Mouse (Mus musculus): ENCODE results near the gene Ppp1r2. TPM values are rescaled to one million over a fixed set of nuclear protein-coding genes. Genes with fewer than 3 reads are reported as not detected.
A peak's percentile ranks its signal among the peaks of the same experiment; 100 is the strongest.

Gene Ppp1r2
- total RNA-seq, 4 experiments from 2014 or later: 87.5 to 93.4 (median 90.2) TPM

DNA sequence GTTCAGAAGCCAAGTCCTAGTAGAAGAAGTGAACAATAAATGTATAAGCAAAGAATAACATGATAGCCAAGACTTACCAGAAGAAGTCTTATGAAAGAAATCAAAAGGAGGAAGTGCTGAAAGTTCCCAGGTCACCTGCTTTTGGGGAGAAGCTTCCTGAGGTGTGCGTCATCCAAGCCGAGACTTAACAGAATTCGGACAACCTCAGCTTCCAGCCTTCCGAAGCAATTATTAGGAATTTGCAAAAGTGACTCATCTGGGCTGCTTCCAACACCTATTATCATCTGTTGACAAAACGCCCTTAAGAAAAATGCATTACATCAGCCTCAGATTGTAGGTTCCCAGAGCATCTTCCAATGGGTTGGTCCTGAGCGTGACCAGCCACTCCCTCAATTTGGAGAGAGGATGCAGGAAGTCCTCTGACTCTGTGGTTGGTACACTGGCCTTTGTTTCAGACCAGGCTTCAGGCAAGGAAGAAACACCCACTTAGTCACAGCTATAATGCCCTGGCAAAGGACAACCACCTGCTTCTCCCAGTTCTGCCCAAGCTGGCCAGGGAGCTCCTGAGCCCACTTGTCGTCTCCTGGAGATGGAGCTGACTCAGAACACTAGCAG, 15.8 kb upstream of the Ppp1r2 start:
- DNase-seq (ENCODE audit: low spot score in 2 of 2): no peak

DNA sequence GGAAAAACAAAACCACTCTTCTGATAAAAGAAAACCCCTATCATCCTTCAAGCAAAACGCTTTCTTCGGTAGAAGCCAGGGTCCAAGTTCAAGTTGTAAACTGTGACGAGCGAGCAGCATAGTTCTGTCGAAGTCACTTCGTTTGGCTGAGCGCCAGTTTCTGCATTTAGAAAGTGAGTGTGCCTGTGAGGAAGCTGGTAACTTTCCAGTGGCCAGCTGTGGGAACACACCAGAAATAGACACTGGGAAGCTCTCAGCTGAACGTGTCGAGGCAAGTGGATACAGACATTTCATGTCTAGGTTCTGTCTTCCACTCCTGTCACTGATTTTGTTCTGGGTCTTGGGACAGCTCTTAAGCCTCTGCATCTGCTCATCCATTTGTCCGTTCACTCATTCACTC, 15.2 kb upstream of the Ppp1r2 start:
- peak; percentile 56 to 62 for DNase-seq (ENCODE audit: low spot score in 2 of 2)

DNA sequence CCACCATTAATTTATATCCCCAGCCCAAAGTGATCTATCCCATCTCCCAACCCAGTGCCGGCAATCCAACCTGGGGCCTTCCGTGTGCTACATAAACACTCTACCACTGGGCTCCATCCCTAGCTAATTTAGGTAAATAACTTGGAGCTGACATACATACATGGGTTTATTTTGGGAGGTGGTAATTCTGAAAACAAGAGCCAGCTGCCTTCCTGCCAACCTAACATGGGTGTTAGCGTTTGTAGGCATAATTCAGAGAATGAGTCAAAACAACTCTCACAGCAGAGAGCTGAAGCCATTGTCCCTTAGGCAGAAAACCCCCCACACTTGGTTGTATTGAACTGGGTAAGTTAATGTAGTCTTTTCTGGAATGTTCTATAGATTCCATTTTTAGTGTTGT, 12.6 kb upstream of the Ppp1r2 start:
- no peak for DNase-seq (ENCODE audit: low spot score in 2 of 2)

DNA sequence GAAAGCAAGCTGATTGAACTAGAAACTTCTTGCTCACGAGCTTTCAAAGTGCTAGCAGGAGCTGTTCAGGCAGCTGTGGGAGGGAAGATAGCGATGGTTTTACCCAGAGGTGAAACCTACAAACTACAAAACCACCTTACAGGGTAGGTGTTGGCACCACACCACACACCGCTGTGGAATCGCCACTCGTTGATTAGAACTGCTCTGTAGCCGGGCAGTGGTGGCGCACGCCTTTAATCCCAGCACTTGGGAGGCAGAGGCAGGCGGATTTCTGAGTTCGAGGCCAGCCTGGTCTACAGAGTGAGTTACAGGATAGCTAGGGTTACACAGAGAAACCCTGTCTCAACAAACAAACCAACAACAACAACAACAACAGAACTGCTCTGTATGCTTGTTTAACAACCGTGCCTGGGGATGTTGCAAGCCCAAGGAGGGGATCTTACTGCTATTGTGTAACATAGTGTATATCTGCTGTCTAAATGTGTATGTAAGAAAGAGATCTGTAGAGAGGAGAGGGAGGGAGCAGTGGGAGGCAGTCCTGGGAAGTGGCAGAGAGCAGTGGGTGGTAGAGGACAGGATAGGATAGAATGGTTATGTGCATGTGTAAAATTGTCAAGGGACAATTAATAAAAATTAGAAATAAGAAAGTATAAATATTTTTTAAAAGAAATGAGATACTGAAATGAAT, 11.9 kb upstream of the Ppp1r2 start:
- no peak for DNase-seq (ENCODE audit: low spot score in 2 of 2)

DNA sequence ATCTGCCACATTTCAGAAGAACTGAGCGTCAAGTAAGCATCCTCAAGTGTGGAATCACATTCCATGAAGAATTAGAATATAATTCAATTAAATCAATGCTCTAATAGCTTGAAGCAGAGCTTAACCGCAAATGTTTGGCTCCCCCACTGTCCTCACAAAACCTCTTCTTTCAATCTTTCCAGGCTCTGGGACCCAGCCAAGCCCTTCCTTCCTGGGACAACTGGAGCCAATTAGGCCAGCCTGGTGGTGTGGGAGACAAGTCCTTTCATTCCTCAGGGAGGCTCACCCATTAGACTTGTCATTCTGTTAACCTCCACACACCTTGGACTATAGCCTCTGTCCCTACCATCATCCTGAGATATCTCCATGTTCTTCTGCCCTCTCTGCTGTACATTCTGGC, 6.9 kb upstream of the Ppp1r2 start:
- DNase-seq (ENCODE audit: low spot score in 2 of 2): no peak

DNA sequence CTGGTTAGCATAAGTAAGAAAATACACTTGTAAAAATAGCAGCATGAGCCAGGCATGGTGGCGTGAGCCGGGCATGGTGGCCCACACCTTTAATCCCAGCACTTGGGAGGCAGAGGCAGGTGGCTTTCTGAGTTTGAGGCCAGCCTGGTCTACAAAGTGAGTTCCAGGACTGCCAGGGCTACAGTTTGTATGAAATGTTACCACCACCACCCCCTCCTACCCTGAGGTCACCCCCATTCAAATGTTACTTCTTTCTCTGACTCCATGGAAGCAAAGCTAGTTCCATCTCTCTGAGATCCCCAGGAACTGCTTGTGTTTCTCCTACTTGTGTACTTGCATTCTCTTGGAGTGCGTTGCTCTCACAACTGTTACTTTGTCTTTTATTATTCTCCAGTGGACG, 5.1 kb upstream of the Ppp1r2 start:
- no peak for DNase-seq (ENCODE audit: low spot score in 2 of 2)

DNA sequence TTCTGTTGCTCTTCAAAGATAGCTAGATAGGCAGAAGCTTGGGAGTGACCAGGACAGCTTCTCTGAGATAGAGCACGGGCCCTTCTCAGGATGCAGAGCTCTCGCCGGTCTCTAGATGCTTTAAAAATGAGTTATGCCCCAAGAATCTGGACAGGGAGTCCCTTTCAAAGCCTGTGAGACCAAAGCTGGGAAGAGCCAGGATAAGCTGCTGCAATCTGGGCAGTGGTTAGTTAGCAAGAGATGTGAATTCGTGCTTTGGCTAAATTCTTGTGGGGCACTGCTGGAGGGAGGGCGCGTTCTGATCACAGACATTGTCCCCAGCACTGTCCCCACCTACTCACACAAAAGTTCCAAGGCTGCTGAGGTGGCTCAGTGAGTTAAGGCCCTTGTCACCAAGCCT, 3.5 kb upstream of the Ppp1r2 start:
- no peak for DNase-seq (ENCODE audit: low spot score in 2 of 2)

DNA sequence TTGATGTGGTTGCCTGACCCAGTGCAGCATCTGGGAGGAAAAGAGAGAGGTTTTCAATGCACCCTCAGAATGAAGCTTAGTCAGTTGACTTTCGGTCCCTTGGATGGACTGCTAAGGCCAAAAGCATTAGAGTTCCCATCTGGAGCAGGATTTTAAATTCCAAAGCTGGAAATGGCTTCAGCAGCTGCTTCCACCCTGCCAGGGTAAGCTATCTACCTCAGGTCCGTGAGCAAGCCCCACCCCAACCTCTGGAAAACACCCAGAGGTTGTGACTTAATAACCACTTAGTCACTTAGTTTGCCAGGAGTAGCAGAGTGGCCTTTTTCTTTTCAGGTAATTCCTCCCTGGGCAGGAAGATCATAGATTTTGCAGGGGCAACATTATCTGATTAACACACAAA, 3.0 kb upstream of the Ppp1r2 start:
- DNase-seq (ENCODE audit: low spot score in 2 of 2): no peak

DNA sequence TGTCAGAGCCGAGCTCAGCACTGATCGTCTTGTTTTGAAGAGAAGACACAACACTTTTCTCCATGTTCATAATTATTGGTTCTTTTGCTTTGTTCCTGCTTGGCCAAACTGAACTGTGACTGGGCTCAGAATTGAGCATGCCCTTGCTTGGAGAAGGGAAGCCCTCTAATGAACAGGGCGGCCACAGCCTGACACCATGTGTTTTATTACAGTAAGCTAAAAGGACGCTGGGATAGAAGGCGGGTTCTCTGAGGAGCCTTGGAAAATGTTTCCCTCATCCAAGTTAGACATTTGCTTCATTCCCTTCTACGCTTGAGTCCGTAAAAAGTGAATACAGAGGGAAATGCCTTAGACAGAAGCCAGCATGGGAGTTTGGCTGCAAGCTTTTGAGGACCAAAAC, 1.9 kb upstream of the Ppp1r2 start:
- DNase-seq (ENCODE audit: low spot score in 2 of 2): no peak

DNA sequence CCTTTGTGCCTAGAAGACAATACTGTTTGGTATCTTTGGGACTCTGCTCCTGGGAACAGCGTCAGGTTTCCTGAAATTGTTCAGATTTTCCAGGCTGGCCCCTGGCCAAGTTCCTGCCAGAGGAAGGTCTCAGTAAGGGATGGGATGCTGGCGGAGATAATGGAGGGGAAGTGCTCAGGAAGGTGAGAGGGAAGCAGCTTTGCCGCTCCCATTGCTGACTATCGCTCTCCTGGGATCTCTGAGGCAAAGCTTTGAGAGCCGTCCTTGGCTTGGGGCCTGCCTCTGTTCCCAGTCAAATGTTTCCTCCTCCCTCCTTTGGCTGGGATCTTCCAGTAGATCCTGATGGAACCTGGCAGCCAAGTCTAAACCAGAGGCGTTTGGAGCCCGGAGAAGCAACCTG, 1.5 kb upstream of the Ppp1r2 start:
- peak in 1 of 2 experiments; percentile 38 for DNase-seq (ENCODE audit: low spot score in 2 of 2)

DNA sequence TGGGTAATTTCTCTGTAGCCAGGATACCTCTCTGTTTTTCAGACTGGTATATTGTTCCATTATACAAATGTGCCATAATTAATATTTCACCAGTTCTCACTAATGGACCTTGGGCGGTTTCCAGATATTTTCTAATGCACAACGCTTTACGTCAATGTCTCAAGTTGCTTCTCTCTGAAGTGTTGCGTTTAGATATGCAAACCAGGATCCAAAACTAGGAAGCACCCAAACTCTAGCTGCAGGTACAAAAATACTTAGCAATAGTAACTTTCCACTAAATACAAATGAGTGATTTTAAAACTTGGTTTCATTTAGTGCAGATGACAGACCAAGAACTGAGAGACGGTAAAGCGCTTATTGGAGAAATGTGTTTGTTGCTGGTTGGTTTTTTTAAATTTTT, 993 bp downstream of the Ppp1r2 start:
- DNase-seq (ENCODE audit: low spot score in 2 of 2): no peak

DNA sequence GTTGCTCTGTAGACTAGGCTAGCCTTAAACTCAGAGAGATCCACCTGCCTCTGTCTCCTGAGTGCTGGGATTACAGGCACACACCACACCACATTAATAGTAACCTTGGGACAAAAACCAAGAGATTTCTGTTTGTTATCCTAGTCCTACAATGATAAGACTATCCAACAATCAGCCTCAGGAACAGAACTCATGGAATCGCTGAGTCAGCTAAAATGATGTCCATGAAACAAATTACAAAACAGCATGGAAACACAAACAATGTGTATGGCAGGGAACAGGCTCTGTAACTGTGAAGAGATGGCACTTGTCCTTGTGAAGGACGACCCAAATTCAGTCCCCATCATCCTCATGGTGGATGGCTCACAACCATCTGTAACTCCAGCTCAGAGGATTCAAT, 8.4 kb downstream of the Ppp1r2 start:
- DNase-seq (ENCODE audit: low spot score in 2 of 2): no peak

DNA sequence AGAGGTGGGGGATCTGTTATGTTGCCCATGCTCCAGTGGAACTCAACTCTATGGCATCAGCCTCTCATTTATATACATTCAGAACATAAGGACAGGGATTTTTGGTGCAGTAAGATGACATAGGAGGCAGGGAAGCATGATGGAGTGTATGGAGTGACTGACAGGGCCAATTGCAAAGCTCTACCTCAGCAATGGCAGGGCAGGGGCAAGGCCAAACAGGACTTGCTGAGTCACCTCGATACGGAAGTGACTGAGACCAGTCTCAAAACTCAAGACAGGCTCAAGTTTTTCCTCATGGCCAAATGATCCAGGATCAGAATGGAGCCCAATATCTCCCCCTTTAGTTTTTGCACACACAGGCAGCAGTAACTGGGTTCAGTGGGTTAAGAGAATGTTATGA, 18.9 kb downstream of the Ppp1r2 start:
- DNase-seq (ENCODE audit: low spot score in 2 of 2): no peak

DNA sequence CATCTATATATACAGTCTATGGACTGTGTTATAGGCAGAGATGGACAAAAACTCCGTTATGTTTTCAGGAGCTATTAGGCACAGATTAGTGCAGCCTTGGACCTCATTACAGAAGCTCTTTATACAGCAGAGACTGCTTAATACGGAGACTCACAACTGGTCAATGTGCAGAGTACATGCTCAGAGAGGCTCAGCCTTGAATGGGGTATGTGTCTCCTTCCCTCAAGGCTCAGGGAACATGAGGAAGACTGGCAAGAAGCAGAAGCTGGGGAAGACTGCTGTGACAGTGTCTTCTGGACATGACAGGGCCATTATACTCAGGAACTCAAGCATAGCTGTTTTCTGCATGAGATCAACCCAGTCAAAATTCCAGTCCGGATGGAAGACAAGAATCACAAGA, 19.4 kb downstream of the Ppp1r2 start:
- DNase-seq (ENCODE audit: low spot score in 2 of 2): peak in 1 of 2 experiments; percentile 2

DNA sequence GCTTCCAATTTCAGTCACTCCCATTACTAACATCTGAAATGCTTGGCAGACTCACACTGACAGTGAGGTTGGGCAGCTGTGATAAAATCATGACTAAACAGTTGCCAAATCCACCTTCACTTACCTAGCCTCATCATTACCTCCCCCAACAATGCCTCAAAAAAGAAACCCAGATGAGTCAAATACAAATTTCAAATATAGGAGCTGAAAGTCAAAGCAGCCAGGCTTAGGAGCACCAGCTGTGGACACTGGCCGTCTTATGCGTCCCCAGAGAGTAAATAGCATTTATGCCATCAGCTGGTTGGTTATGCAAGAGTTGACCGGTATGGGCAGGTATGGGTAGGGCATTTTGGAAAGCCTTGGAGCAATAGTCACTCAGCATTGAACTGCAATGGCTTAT, 25.7 kb downstream of the Ppp1r2 start:
- DNase-seq (ENCODE audit: low spot score in 2 of 2): no peak

DNA sequence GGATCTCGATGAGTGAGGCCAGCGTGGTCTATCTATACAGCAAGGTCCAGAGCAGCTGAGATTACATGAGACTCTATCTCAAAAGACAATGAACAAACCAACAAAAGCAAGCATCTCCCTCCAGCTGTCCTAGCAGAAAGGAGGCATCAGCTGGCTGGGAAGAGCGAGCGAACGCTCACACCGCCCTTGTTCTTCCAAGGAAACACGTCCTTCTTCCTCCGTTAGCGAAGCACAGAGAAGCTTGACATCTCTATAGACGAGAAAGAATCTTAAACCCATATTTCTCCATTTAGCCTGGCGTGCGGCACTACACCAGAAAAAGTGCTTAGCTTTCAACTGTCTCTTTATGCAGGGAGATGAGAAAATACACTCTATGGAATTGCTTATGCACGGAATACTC, 26.4 kb downstream of the Ppp1r2 start:
- no peak for DNase-seq (ENCODE audit: low spot score in 2 of 2)

DNA sequence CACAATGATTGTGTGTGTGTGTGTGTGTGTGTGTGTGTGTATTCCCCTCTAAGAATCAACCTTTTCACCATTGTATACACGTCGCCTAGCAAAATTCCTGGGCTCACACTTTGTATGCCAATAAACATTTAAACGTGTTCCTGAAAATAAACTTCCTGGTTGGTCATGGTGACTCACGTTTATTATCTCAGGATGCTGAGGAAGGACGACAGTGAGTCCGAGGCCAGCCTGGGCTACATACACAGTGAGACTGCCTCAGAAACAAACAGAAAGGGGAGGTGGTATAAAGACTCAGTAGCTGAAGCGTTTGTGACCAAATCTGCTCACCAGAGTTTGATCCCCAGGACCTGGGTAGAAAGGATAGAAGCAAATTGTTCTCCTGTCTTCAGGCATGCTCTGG, 27.6 kb downstream of the Ppp1r2 start:
- no peak for DNase-seq (ENCODE audit: low spot score in 2 of 2)

DNA sequence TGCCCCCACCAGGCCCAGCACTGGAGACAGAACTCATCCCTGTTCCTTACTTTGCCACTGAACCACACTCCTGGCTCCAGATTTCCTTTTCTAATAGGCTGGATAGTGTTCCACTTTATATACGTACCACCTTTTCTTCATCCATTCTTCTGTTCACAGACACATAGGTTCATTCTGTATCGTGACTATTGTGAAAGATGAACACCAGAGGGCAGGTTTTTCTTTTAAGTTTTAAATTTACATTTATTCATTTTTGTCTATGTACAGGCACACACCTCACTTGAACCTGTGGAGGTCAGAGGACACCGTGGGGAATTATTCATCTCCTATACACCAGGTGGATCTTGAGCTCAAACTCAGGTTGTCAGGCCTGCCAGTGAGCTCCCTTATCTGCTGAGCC, 31.0 kb downstream of the Ppp1r2 start:
- DNase-seq (ENCODE audit: low spot score in 2 of 2): no peak

DNA sequence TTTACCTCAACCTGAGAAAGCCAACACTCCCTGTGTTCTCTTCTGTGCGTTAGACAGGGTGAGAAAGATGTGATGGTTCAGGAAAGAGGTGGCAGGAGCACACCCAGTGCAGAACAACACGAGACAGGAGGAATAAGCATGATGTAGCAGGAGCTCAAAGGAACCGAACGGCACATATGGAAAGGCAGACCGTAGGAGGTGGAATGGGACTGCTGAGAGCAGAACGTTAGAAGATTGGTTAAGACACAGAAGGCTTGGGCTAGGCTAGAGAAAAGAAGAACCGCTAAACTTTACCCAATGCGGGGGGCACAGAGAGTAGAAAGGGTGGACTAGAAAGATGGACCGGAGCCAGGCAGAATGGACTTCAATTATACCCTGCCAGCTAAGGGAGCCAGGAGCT, 33.6 kb downstream of the Ppp1r2 start:
- peak; percentile 45 to 58 for DNase-seq (ENCODE audit: low spot score in 2 of 2)

DNA sequence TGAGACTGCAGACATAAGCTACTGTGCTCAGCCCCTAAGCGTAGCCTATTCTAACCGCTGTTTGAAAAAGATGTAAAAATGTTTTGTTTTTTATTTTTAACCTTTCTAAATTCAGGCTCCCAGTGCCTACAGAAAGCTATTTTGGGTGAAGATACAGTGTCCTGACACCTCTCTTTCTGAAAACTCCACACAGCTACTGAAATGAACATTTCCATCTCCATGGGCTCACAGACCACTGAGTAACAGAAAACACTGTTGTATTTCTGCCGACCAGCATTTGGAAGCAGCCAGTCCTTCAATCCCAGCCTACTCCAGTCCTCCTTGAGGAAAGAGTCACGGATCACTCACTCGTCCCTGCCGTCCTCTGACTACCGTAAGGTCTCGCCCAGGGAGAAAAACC, 34.5 kb downstream of the Ppp1r2 start:
- DNase-seq (ENCODE audit: low spot score in 2 of 2): no peak

DNA sequence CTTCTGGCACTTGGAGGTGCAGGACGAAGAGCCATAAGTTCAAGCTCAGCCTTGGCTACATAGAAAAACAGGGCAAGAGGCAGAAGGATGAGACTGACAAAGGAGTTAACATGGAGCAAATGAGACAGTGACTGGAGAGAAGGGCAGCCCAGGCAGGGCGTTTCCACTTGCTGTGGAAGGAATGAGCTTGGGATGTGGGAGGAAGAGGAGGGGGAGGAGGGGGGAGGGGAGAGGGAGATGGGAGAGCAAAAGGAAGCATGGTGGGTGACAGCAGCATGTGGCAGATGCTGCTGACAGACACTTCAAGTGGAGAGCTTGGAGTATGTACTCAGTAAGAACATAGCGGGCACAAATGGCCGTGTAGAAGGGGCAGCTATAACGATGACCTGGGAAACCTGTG, 36.8 kb downstream of the Ppp1r2 start:
- no peak for DNase-seq (ENCODE audit: low spot score in 2 of 2)

DNA sequence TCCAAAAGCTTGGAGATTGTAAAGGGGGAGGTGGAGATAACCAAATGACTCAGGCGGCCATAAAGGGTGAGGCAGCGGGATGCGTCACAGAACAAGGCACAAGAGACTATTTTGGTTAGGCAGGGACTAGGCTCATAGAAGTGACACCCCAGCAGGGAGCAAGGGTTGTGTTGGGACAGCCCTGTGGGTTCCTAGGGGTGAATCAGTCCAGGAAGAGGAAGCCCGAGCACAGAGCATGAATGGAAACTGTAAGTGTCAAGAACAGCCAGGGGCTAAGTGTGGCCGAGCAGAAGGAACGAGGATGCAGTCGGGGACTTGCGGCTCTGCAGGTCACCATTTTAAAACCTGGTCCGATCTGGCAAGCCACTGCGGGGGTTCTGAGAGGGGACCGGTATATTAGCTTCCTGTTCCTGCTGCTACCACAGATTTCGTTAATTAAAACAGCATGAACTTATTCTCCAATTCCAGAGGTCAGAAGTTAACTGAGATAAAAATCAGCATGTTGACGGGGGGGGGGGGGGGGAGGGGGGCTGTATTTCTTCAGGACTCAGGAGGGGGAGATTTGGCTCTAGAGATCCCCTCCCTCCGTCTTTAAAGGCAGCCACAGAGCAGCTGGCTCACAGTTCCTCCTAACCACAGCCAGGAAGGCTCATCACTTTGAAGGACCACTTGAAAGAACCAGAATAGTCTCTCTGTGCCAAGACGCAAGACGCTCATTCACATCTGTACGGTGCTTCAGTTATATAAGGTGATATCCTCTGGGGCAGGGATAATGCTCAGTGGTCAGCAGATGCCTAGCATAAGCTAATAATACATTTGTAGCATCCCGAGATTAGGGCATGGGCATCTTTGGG, 39.4 kb downstream of the Ppp1r2 start:
- no peak for DNase-seq (ENCODE audit: low spot score in 2 of 2)
